Mouse (Mus musculus) embryonic facial prominence, embryonic 11.5 days (tissue): ENCODE measurements around the gene Slc26a8. TPM values are rescaled to one million over a fixed set of nuclear protein-coding genes. Genes with fewer than 3 reads are reported as not detected.
A peak's percentile ranks its signal among the peaks of the same experiment; 100 is the strongest.
"Not testable (repeated sequence)": the region's sequence is repeated elsewhere in the genome, so short reads cannot be mapped to it uniquely, and the experiment has no call there.

Source experiments
- ATAC-seq: fragments of 200-750 bp; cut with Nextera tagmentation; replicated peaks from 2 replicates; pipeline ENCODE4 v1.8.0; 2017; ENCODE audit warnings: low read depth; ENCODE audit not compliant: insufficient number of reproducible peaks, low FRiP score, low TSS enrichment
- DNase-seq: peaks from one replicate; pipeline ENCODE4 v3.0.0-alpha.2; 2015; ENCODE audit warnings: low spot score
- H3K27ac ChIP-seq: fragments of 300-500 bp; sonication (generic); replicated peaks from 2 replicates; pipeline ENCODE4 v1.5.1; 2014; ENCODE audit warnings: mild to moderate bottlenecking, low read depth, low read length, control low read depth
- H3K27me3 ChIP-seq: fragments of 300-500 bp; sonication (generic); 2 replicates; pipeline ENCODE4 v1.6.1; 2014; ENCODE audit warnings: mild to moderate bottlenecking, low read length, moderate library complexity, mixed read lengths; ENCODE audit not compliant: control insufficient read depth, insufficient read depth
- H3K36me3 ChIP-seq: fragments of 300-500 bp; sonication (generic); replicated peaks from 2 replicates; pipeline ENCODE4 v1.6.1; 2014; ENCODE audit warnings: low read depth, mild to moderate bottlenecking, low read length, moderate library complexity, mixed read lengths; ENCODE audit not compliant: control insufficient read depth, insufficient read depth
- H3K4me1 ChIP-seq: fragments of 300-500 bp; sonication (generic); 2 replicates; pipeline ENCODE4 v1.6.1; 2014; ENCODE audit warnings: low read length, mixed read lengths; ENCODE audit not compliant: control insufficient read depth, insufficient read depth
- H3K4me2 ChIP-seq: fragments of 300-500 bp; sonication (generic); 2 replicates; pipeline ENCODE4 v1.6.1; 2014; ENCODE audit warnings: low read depth, mild to moderate bottlenecking, control low read depth, low read length, moderate library complexity
- H3K4me3 ChIP-seq: fragments of 300-500 bp; sonication (generic); 2 replicates; pipeline ENCODE4 v1.5.1; 2014; ENCODE audit warnings: low read depth, low read length, control low read depth
- H3K9ac ChIP-seq: fragments of 300-500 bp; sonication (generic); replicated peaks from 2 replicates; pipeline ENCODE4 v1.6.1; 2014; ENCODE audit warnings: mild to moderate bottlenecking, control low read depth, low read length
- H3K9me3 ChIP-seq: fragments of 300-500 bp; sonication (generic); replicated peaks from 2 replicates; pipeline ENCODE4 v1.6.1; 2016; ENCODE audit warnings: mild to moderate bottlenecking, low read length, inconsistent platforms, mixed read lengths; ENCODE audit not compliant: control insufficient read depth
- WGBS: fragments of 180-500 bp; shearing (Covaris S2); extraction: QIAGEN DNeasy Blood & Tissue Kit; methylation state at CpG from one replicate; pipeline ENCODE4 v1.1.7; 2014; 5-methylcytosine and 5-hydroxymethylcytosine counted together
- polyA plus RNA-seq: library from polyadenylated mRNA; unstranded; fragments of >200 nt; fragmentation: Nextera tagmentation; extraction: Ambion mirVana; gene quantifications from 2 replicates; pipeline ENCODE4 v1.2.1, GENCODE M21; 2014

Gene Slc26a8
- 0.36 and 0.55 TPM in 2 replicates for polyA plus RNA-seq

DNA sequence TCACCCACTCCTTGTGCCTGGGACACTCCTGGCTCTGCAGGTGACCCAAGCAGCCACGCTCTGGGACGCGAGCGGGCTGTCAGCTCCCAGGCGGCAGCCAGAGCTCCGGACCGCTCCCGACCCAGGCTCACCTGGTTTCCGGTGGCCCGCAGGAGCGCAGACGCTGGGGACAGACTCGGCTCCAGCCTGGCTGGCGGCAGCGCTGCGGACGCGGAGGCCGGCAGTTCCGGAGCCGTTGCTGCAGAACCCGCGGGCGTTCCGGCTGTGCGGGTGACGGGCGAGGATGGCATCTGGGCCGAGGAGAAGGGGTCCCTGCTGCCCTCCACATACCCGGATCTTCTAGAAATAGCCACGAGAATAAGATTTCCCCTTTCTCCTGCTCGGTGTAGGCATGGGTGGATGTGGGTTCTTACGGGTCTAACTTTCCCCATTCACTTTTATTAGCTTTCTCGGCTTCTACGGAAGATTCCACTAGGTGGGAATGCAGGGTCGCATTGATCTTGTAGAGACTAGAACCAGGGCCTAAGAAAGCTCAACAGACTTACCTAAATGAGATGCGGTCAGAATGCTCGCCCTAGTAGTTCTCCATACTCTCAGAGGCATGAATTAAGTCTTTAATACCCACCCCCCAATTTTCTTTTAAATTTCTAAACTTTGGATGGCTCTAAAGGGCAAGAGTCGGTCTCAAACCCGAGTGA lies at the start of gene Slc26a8:
TSS of gene Slc26a8 (minus strand) at position 648 of the 698 bp plus-strand sequence.
- no peak within 1 kb of the TSS for H3K27ac ChIP-seq
- peak within 1 kb of the TSS; percentile 86 for H3K4me2 ChIP-seq
- peaks cover 3% of the 10 kb centered on the region; the same call in 1 of the 2 replicates for H3K27me3 ChIP-seq
- no peaks in the 10 kb centered on the region for H3K9me3 ChIP-seq
- peaks cover 4% of the 10 kb centered on the region for H3K4me1 ChIP-seq
- H3K4me3 ChIP-seq: peak within 1 kb of the TSS; percentile 98
- peak; percentile 34 for DNase-seq
- WGBS: 9% methylated on average over 40 of the region's 40 CpGs
- H3K9ac ChIP-seq: peak within 1 kb of the TSS; percentile 68
- no peaks in the 10 kb centered on the region for H3K36me3 ChIP-seq
- ATAC-seq: no peak

DNA sequence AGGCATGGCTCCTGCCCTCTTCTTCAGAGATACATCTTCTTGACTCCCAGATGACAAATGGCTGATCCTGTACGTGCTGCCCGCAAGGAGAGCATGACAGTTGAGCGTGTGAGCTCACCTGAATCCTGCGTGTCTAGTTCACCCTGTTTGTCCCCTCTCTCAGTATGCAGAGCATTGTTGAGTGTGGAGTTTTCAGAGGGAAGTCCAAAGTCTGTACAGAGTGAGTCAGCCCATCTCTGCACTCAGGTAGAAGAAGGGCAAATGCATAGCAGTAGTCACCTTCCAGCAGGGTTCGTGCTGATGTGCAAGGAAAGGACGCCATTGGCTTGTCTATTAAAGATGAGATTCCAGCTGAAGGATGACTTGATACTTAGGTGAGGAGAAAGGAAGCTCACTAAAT lies 49.2 kb upstream of the Slc26a8 start:
- Histone ChIP-seq H3K27ac (no peak overlapping the region), H3K9ac (no peak overlapping the region), H3K27me3 (no peaks in the 10 kb centered on the region), H3K9me3 (no peaks in the 10 kb centered on the region; the same call in 1 of the 2 replicates), H3K36me3 (peaks cover 9% of the 10 kb centered on the region), H3K4me2 (no peak overlapping the region), H3K4me3 (no peak overlapping the region), H3K4me1 (no peaks in the 10 kb centered on the region)
- 96% methylated on average over 6 of the region's 6 CpGs for WGBS
- ATAC-seq (no peak), DNase-seq (no peak)

DNA sequence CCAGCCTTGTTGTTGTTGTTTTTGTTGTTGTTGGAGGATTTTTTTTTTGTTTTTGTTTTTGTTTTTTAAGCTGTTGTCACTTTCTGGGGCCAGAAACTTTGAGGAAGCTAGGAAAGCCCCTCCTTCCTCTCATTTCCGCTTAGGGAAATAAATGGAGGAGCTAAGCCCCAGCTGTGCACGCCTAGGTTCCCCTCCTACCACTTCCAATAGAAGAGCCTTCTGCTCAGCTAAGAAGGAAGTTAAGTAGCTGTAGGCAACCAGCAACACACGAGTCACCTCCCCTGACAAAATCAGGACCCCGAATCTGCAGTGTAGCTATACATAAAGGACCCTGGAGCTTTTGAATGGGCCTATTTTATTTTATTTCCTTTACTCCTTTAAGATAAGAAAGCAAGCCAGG lies 47.9 kb upstream of the Slc26a8 start:
- Histone ChIP-seq H3K4me2 (no peak overlapping the region), H3K27me3 (no peaks in the 10 kb centered on the region), H3K36me3 (no peaks in the 10 kb centered on the region; the same call in none of the 2 replicates), H3K4me1 (no peaks in the 10 kb centered on the region), H3K27ac (no peak overlapping the region), H3K9ac (no peak overlapping the region), H3K4me3 (no peak overlapping the region), H3K9me3 (no peaks in the 10 kb centered on the region)
- 88% methylated on average over 4 of the region's 4 CpGs for WGBS
- DNase-seq (no peak), ATAC-seq (no peak)

DNA sequence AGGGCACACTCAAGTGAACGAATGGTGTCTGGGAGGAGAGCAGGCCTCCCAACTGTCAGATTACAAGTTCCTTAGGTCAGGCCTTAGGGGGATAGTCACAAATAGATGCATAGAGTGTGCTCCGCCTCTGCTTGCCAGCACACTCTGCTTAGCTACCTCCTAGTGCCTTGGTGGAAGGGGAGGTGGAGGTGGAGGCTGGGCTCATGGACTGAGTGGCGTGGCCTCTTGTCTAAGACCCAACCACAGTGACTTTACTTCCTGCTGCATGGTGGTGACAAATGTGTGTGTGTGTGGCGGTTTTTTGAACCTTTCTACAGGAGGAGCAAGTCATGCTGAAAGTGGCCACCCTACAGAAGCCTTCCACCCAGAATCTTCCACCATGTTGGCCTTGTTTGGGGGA lies 46.5 kb upstream of the Slc26a8 start:
- Histone ChIP-seq H3K9me3 (no peaks in the 10 kb centered on the region), H3K27ac (no peak overlapping the region), H3K36me3 (no peaks in the 10 kb centered on the region; the same call in none of the 2 replicates), H3K4me1 (no peaks in the 10 kb centered on the region), H3K27me3 (no peaks in the 10 kb centered on the region), H3K9ac (no peak overlapping the region), H3K4me3 (no peak overlapping the region), H3K4me2 (no peak overlapping the region)
- ATAC-seq (no peak), DNase-seq (no peak)
- 80% methylated on average over 4 of the region's 4 CpGs for WGBS

DNA sequence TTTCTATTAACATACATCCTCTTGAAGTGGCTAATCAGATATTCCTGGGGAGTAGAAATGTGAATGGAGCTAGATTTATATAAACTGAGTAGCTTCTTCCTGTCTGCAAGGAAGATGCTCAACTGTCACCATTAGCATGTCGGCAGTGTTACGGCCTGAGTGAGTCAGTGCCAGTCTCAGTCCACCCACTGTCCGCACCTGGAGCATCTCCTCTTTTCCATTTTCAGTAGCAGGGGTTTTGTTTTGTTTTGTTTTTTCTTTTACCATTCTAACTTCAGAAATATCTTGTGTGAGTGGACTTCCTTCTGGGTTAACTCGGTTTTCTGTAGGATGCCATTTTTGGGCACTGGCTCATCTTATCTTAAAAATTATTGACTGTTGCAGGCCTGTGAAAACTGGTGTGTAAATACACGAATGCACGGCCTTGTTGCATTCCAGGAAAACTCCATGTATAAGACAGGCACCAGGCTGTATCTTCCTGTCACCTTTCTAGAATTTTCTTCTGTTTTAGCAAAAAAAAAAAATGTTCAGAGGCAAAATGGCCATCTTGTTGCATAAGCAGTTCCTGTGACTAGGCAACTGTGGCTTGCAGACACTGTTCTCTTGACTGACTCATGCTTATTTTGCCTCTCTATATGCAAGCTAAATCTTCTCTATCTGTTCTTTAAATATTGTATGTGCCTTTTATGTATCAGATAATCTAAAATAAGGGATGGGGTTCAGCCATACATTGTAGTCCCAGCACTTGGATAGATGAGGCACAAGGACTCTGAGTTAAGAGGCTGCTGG lies 45.5 kb upstream of the Slc26a8 start:
- H3K4me2 ChIP-seq: no peak overlapping the region

DNA sequence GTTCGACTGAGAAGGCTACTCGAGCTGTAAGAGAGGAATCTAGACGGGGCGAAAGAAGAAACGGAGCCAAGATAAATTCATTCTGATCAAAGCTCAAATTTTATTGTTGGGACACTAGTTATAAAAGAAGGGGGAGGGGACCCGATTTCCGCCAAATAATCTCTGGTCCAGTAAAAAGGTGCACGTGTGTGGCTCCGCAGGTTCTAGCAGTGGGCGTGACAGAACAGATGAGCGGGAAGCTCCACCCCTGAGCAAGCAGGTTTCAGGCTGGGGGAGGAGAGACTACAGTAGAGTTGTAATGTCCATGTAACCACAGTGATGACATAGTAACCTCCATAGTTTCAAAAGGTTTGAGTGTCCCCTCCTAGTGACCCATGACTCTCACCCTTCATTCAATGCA lies 37.5 kb upstream of the Slc26a8 start:
- ATAC-seq, H3K4me1 ChIP-seq, H3K9ac ChIP-seq, DNase-seq, H3K36me3 ChIP-seq, H3K4me3 ChIP-seq, H3K27ac ChIP-seq, H3K4me2 ChIP-seq, H3K27me3 ChIP-seq, H3K9me3 ChIP-seq: not testable (repeated sequence)
- WGBS: 89% methylated on average over 11 of the region's 11 CpGs

More for the DNA sequence above, 45.5 kb upstream of the Slc26a8 start:
- ATAC-seq (no peak), DNase-seq (no peak)
- Histone ChIP-seq H3K27me3 (no peaks in the 10 kb centered on the region), H3K36me3 (peaks cover 7% of the 10 kb centered on the region), H3K27ac (no peak overlapping the region), H3K9ac (no peak overlapping the region), H3K4me3 (no peak overlapping the region), H3K4me1 (no peaks in the 10 kb centered on the region), H3K9me3 (no peaks in the 10 kb centered on the region)
- 91% methylated on average over 6 of the region's 6 CpGs for WGBS

DNA sequence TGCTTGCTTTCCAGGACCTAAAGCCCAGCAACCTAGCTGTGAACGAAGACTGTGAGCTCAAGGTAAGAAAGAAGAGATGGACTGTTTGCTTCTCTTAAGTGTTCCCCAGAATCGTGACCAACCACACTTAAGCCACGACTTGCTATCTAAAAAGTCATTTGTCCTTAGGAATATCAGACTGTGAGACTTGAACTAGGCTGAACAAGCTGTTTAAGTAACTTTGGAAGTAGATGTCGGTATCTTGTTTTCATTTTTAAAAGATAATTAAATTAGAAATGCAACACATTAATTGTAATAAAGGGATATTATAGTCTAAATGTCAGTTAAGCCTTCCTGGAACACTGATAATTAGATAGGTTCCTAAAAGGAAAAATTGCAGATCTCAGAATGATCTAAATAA lies 35.8 kb upstream of the Slc26a8 start, which contains the start of gene AC170998.1:
TSS of gene AC170998.1 (plus strand) at position 301 of the 400 bp plus-strand sequence.
- Histone ChIP-seq H3K36me3 (peaks cover 5% of the 10 kb centered on the region), H3K4me2 (no peak within 1 kb of the TSS), H3K9me3 (no peaks in the 10 kb centered on the region), H3K4me3 (no peak within 1 kb of the TSS), H3K27ac (no peak within 1 kb of the TSS), H3K27me3 (no peaks in the 10 kb centered on the region), H3K9ac (no peak within 1 kb of the TSS), H3K4me1 (no peaks in the 10 kb centered on the region)
- WGBS: 91% methylated on average over 4 of the region's 4 CpGs
- ATAC-seq: no peak
- no peak for DNase-seq

DNA sequence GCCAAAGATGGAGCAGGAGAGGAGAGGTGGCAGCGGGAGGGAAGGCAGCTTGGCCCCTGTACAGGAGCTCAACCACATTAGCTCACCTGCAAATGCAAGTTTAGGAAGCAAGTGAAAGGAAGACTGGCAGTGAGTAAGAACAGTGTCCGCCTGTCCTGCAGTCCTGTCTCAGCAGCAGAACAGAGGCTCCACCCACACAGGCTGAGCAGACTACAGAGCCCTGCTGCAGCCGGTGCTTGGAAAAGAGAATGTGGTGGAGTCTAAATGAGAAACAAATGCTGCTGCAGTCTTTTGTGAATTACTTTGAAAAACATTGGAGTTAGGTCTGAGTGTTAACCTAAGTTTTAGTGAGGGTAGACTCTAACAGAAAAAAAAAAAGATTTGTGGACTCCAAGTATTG lies 27.5 kb upstream of the Slc26a8 start:
- WGBS: 55% methylated on average over 3 of the region's 3 CpGs
- peaks cover 6% of the 10 kb centered on the region for H3K36me3 ChIP-seq

More for the DNA sequence above, 27.5 kb upstream of the Slc26a8 start:
- Histone ChIP-seq H3K9ac (no peak overlapping the region), H3K4me3 (no peak overlapping the region), H3K27me3 (no peaks in the 10 kb centered on the region), H3K4me1 (no peaks in the 10 kb centered on the region), H3K27ac (no peak overlapping the region), H3K4me2 (no peak overlapping the region), H3K9me3 (no peaks in the 10 kb centered on the region)
- DNase-seq (peak; percentile 37), ATAC-seq (no peak)
